Mouse (Mus musculus): ENCODE results near the gene Olfr1026. TPM values are rescaled to one million over a fixed set of nuclear protein-coding genes. Genes with fewer than 3 reads are reported as not detected.

Gene Olfr1026
- not detected in 2 replicates for polyA plus RNA-seq (2016; fragmentation: Nextera tagmentation; extraction: Ambion mirVana)

DNA sequence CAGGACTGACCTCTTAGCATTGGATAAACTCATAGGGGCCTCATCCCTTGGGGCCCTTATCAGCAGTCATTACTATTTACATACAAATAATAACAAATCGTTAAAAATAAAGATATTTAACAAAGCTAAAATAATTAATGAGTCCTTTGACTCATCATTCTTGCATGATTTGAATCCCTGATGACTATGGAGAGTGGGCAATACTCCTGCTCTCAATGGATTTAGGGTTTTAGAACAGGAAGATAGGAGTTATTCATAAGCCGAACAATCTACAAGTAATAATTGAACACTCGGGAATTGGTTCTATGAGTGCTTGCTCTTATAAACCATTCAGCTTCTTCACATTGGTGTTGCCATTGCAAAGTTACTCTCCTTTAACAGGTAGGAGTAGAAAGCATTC is at the start of gene Olfr1026:
Olfr1026 (plus strand) TSS at position 301 of the 400 bp plus-strand sequence.
- no peaks in the 10 kb centered on the region for H3K9me3 ChIP-seq
- H3K27ac ChIP-seq (replicated peaks): no peak within 1 kb of the TSS
- no peak within 1 kb of the TSS for H3K4me3 ChIP-seq
- no peaks in the 10 kb centered on the region for H3K27me3 ChIP-seq (replicated peaks; ENCODE audit: low read depth, poor library complexity, severe bottlenecking)
- DNase-seq (ENCODE audit: low spot score): no peak
- no peaks in the 10 kb centered on the region for H3K4me1 ChIP-seq
- H3K36me3 ChIP-seq (replicated peaks): no peaks in the 10 kb centered on the region
- WGBS: 90% methylated on average over 3 of the region's 3 CpGs

DNA sequence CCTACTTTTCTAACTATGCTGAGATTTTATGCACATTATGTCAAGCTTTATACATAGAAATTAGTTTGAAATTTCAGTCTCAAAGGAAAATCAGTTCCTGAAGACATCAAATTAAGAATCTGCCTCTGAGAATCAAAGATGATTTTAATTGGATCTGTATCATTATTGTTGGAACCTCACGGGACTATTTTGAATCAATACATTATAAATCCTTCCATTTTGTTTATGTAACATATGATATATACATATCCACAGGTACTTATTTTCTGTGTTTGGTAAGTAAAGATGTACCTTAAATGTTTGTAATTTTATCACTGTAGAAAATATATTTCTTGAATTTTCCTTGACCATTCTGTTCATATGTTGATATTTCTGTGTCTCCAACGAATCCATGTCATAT is 36.0 kb upstream of the Olfr1026 start, which contains the start of gene Olfr1023:
Olfr1023 (plus strand) TSS at position 301 of the 400 bp plus-strand sequence.
- no peak for DNase-seq (ENCODE audit: low spot score)
- 84% methylated on average over 2 of the region's 2 CpGs for WGBS
- no peaks in the 10 kb centered on the region for H3K27me3 ChIP-seq (replicated peaks; ENCODE audit: low read depth, poor library complexity, severe bottlenecking)
- no peaks in the 10 kb centered on the region for H3K9me3 ChIP-seq
- H3K27ac ChIP-seq (replicated peaks): no peak within 1 kb of the TSS
- H3K4me3 ChIP-seq: no peak within 1 kb of the TSS
- no peaks in the 10 kb centered on the region for H3K4me1 ChIP-seq
- no peaks in the 10 kb centered on the region for H3K36me3 ChIP-seq (replicated peaks)

GRCm38 (mm10) chr2:85904952-85905351 is 16.4 kb upstream of the Olfr1026 start, which contains the start of gene Olfr1024:
Olfr1024 (minus strand) TSS chr2:85905052.
- H3K36me3 ChIP-seq (replicated peaks): no peaks in the 10 kb centered on the region
- H3K4me1 ChIP-seq: no peaks in the 10 kb centered on the region
- WGBS: 89% methylated on average over 3 of the region's 3 CpGs
- no peak within 1 kb of the TSS for H3K4me3 ChIP-seq
- no peak within 1 kb of the TSS for H3K27ac ChIP-seq (replicated peaks)
- no peaks in the 10 kb centered on the region; the same call in 1 of the 2 replicates for H3K9me3 ChIP-seq
- no peaks in the 10 kb centered on the region for H3K27me3 ChIP-seq (replicated peaks; ENCODE audit: low read depth, poor library complexity, severe bottlenecking)
- no peak for DNase-seq (ENCODE audit: low spot score)

GRCm38 (mm10) chr2:85913197-85913596 is 8.2 kb upstream of the Olfr1026 start:
- Histone ChIP-seq H3K9me3 (no peaks in the 10 kb centered on the region), H3K4me3 (no peak overlapping the region), H3K27me3 (replicated peaks; ENCODE audit: low read depth, poor library complexity, severe bottlenecking) (no peaks in the 10 kb centered on the region), H3K4me1 (no peaks in the 10 kb centered on the region), H3K36me3 (replicated peaks) (no peaks in the 10 kb centered on the region), H3K27ac (replicated peaks) (no peak overlapping the region)
- DNase-seq (ENCODE audit: low spot score): no peak

- 64% methylated on average over 1 of the region's 1 CpGs for WGBS
These were observed 6.5 kb upstream of the Olfr1026 start, which contains the start of gene Olfr1025-ps1 for GRCm38 (mm10) chr2:85914893-85915292. Olfr1025-ps1 (plus strand) TSS chr2:85915193.

GRCm38 (mm10) chr2:85950137-85950536 is 28.8 kb downstream of the Olfr1026 start, which contains the start of gene Olfr1028:
Olfr1028 (plus strand) TSS chr2:85950437.
- no peaks in the 10 kb centered on the region for H3K9me3 ChIP-seq
- no peaks in the 10 kb centered on the region for H3K36me3 ChIP-seq (replicated peaks)
- H3K27ac ChIP-seq (replicated peaks): no peak within 1 kb of the TSS
- no peaks in the 10 kb centered on the region for H3K27me3 ChIP-seq (replicated peaks; ENCODE audit: low read depth, poor library complexity, severe bottlenecking)
- no peak for DNase-seq (ENCODE audit: low spot score)
- no peak within 1 kb of the TSS for H3K4me3 ChIP-seq
- H3K4me1 ChIP-seq: no peaks in the 10 kb centered on the region
- 78% methylated on average over 1 of the region's 1 CpGs for WGBS

More at GRCm38 (mm10) chr2:85914893-85915292, 6.5 kb upstream of the Olfr1026 start, which contains the start of gene Olfr1025-ps1:
- Histone ChIP-seq H3K4me3 (no peak within 1 kb of the TSS), H3K36me3 (replicated peaks) (no peaks in the 10 kb centered on the region), H3K4me1 (no peaks in the 10 kb centered on the region), H3K9me3 (no peaks in the 10 kb centered on the region), H3K27ac (replicated peaks) (no peak within 1 kb of the TSS), H3K27me3 (replicated peaks; ENCODE audit: low read depth, poor library complexity, severe bottlenecking) (no peaks in the 10 kb centered on the region)
- no peak for DNase-seq (ENCODE audit: low spot score)

- no peaks in the 10 kb centered on the region for H3K9me3 ChIP-seq
- H3K4me3 ChIP-seq: no peak within 1 kb of the TSS
- WGBS: 92% methylated on average over 2 of the region's 2 CpGs
- no peaks in the 10 kb centered on the region for H3K27me3 ChIP-seq (replicated peaks; ENCODE audit: low read depth, poor library complexity, severe bottlenecking)
- no peak within 1 kb of the TSS for H3K27ac ChIP-seq (replicated peaks)
- no peak for DNase-seq (ENCODE audit: low spot score)
- no peaks in the 10 kb centered on the region for H3K36me3 ChIP-seq (replicated peaks)
- H3K4me1 ChIP-seq: no peaks in the 10 kb centered on the region
These were observed 52.2 kb downstream of the Olfr1026 start, which contains the start of gene Olfr1029 for GRCm38 (mm10) chr2:85973595-85973994. Olfr1029 (plus strand) TSS chr2:85973895.

Other genes with a start within 250 kb of the Olfr1026 start
- gene Olfr1006, start 242.8 kb upstream of the Olfr1026 start, polyA plus RNA-seq (2016; fragmentation: Nextera tagmentation; extraction: Ambion mirVana): not detected in 2 replicates
- gene Olfr1008, start 232.1 kb upstream of the Olfr1026 start, polyA plus RNA-seq (2016; fragmentation: Nextera tagmentation; extraction: Ambion mirVana): not detected in 2 replicates
- not detected in 2 replicates for gene Olfr1009, start 206.1 kb upstream of the Olfr1026 start, polyA plus RNA-seq (2016; fragmentation: Nextera tagmentation; extraction: Ambion mirVana)
- not detected in 2 replicates for gene Olfr1012, start 158.8 kb upstream of the Olfr1026 start, polyA plus RNA-seq (2016; fragmentation: Nextera tagmentation; extraction: Ambion mirVana)
- not detected in 2 replicates for gene Olfr1013, start 154.5 kb upstream of the Olfr1026 start, polyA plus RNA-seq (2016; fragmentation: Nextera tagmentation; extraction: Ambion mirVana)
- gene Olfr1014, start 148.8 kb upstream of the Olfr1026 start, polyA plus RNA-seq (2016; fragmentation: Nextera tagmentation; extraction: Ambion mirVana): not detected in 2 replicates
- not detected in 2 replicates for gene Olfr1015, start 139.5 kb upstream of the Olfr1026 start, polyA plus RNA-seq (2016; fragmentation: Nextera tagmentation; extraction: Ambion mirVana)
- gene Olfr1016, start 119.0 kb upstream of the Olfr1026 start, polyA plus RNA-seq (2016; fragmentation: Nextera tagmentation; extraction: Ambion mirVana): not detected in 2 replicates
- not detected in 2 replicates for gene Olfr1018, start 103.1 kb upstream of the Olfr1026 start, polyA plus RNA-seq (2016; fragmentation: Nextera tagmentation; extraction: Ambion mirVana)
- not detected in 2 replicates for gene Olfr1019, start 76.1 kb upstream of the Olfr1026 start, polyA plus RNA-seq (2016; fragmentation: Nextera tagmentation; extraction: Ambion mirVana)
- not detected in 2 replicates for gene Olfr1020, start 74.5 kb upstream of the Olfr1026 start, polyA plus RNA-seq (2016; fragmentation: Nextera tagmentation; extraction: Ambion mirVana)
- not detected in 2 replicates for gene Olfr1022, start 53.0 kb upstream of the Olfr1026 start, polyA plus RNA-seq (2016; fragmentation: Nextera tagmentation; extraction: Ambion mirVana)
- gene Olfr1023, start 35.9 kb upstream of the Olfr1026 start, polyA plus RNA-seq (2016; fragmentation: Nextera tagmentation; extraction: Ambion mirVana): not detected in 2 replicates
- not detected in 2 replicates for gene Olfr1024, start 16.5 kb upstream of the Olfr1026 start, polyA plus RNA-seq (2016; fragmentation: Nextera tagmentation; extraction: Ambion mirVana)
- not detected in 2 replicates for gene Olfr1025-ps1, start 6.4 kb upstream of the Olfr1026 start, polyA plus RNA-seq (2016; fragmentation: Nextera tagmentation; extraction: Ambion mirVana)
- gene Olfr1028, start 28.9 kb downstream of the Olfr1026 start, polyA plus RNA-seq (2016; fragmentation: Nextera tagmentation; extraction: Ambion mirVana): not detected in 2 replicates
- gene Olfr1029, start 52.3 kb downstream of the Olfr1026 start, polyA plus RNA-seq (2016; fragmentation: Nextera tagmentation; extraction: Ambion mirVana): not detected in 2 replicates
- gene Olfr1030, start 57.7 kb downstream of the Olfr1026 start, polyA plus RNA-seq (2016; fragmentation: Nextera tagmentation; extraction: Ambion mirVana): not detected in 2 replicates
- not detected in 2 replicates for gene Olfr1031, start 68.7 kb downstream of the Olfr1026 start, polyA plus RNA-seq (2016; fragmentation: Nextera tagmentation; extraction: Ambion mirVana)
- not detected in 2 replicates for gene Olfr1032, start 84.0 kb downstream of the Olfr1026 start, polyA plus RNA-seq (2016; fragmentation: Nextera tagmentation; extraction: Ambion mirVana)
- not detected in 2 replicates for gene Olfr1033, start 99.1 kb downstream of the Olfr1026 start, polyA plus RNA-seq (2016; fragmentation: Nextera tagmentation; extraction: Ambion mirVana)
- gene Olfr1034, start 124.3 kb downstream of the Olfr1026 start, polyA plus RNA-seq (2016; fragmentation: Nextera tagmentation; extraction: Ambion mirVana): not detected in 2 replicates
- not detected in 2 replicates for gene Olfr1036, start 152.4 kb downstream of the Olfr1026 start, polyA plus RNA-seq (2016; fragmentation: Nextera tagmentation; extraction: Ambion mirVana)
- not detected in 2 replicates for gene Olfr1037, start 165.8 kb downstream of the Olfr1026 start, polyA plus RNA-seq (2016; fragmentation: Nextera tagmentation; extraction: Ambion mirVana)
- not detected in 2 replicates for gene Olfr1039, start 214.4 kb downstream of the Olfr1026 start, polyA plus RNA-seq (2016; fragmentation: Nextera tagmentation; extraction: Ambion mirVana)
- gene Olfr1040, start 225.2 kb downstream of the Olfr1026 start, polyA plus RNA-seq (2016; fragmentation: Nextera tagmentation; extraction: Ambion mirVana): not detected in 2 replicates
- not detected in 2 replicates for gene Olfr1042, start 240.3 kb downstream of the Olfr1026 start, polyA plus RNA-seq (2016; fragmentation: Nextera tagmentation; extraction: Ambion mirVana)
- gene Olfr1043, start 246.0 kb downstream of the Olfr1026 start, polyA plus RNA-seq (2016; fragmentation: Nextera tagmentation; extraction: Ambion mirVana): not detected in 2 replicates

All from embryonic facial prominence, embryonic 10.5 days (tissue).